Mouse (Mus musculus): Measurements from ENCODE around the gene Sgip1.

DNA sequence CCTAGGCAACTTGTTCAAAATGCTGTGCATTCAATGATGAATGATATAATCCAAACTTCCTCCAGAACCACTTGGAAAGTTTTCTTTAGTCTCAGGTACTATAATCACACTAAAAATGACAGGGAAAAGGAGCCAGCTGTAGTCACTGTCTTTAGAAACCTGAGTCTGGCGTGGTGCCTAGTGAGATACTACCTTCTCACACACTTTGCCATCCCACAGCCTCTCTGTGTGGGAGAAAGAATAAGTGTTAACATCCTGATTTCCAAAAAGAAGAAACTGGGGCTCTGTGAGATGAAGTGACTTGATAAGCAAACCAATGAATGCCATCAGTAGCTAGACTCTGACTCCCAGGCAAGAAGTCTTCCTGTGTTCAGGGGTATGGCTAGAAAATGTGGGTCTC, 28.0 kb downstream of the Sgip1 start:
- TF ChIP-seq CTCF (IDR thresholded peaks at IDR 0.05; ENCODE audit: low read depth) (no peak), EP300 (IDR thresholded peaks at IDR 0.05; ENCODE audit: low read depth) (no peak)

Measured in heart, postnatal 0 days (tissue).